Mouse (Mus musculus) CD4-positive helper T cell, adult 2 months (primary cell): ENCODE results near the gene Gm47985.

ENCODE experiments used
- DNase-seq: peaks from one replicate; pipeline ENCODE4 v3.0.0-alpha.2; 2012; ENCODE audit warnings: low read depth, missing footprints, low spot score

Gene Gm47985

DNA sequence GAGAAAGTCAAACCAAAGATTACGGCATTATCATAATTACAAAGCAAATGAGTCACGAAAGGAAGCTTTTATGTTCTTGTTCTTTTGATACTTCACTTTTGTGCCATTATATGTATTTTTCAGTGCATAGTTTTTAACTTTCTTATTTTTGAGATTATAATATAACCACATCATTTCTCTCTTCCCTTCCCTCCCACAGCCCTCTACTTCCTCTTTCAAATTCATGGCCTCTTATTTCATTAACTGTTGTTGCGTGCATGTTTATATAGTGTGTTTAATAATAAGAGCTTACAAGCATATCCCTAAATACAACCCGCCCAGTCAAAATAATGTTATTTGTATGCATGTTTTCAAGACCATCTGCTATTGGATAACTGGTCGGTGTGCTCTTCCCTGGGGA, 36.7 kb downstream of the Gm47985 start:
- no peak for DNase-seq

- no peak for DNase-seq
These were observed 37.8 kb downstream of the Gm47985 start for GRCm38 (mm10) chr1:151220098-151220497.

DNA sequence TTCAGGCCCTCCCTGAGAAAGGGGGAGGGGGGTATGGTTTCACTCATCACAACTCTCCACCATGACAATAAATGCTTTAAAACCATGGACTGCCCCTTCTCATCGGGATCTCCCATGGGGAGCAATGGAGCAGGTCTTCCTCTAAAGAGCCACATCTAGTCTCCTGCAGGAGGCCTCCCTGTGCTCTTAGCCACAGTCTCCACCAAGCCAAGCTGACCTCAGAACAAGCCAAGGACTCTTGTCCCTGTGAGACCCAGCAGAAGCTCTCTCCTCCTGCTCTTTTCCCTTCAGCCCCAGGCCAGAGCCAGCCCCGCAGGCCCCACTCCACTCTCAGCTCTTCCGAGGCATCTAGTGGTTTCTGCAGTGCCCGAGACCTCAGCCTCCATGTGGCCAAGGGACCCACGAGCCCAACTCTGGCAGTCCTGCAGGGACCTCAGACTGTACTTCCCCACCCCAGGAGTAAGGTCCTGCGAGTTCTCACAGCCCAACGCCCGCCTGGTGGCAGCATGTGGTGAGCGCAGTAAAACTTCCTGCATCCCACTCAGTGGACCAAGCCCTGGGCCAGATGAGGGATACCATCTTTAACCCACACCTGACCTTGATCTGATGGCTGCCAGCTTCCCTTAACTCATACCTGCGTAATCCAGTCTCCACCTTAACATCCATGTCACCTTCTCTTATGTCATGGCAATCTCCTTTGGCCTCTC, 40.4 kb downstream of the Gm47985 start:
- DNase-seq, result no peak

DNA sequence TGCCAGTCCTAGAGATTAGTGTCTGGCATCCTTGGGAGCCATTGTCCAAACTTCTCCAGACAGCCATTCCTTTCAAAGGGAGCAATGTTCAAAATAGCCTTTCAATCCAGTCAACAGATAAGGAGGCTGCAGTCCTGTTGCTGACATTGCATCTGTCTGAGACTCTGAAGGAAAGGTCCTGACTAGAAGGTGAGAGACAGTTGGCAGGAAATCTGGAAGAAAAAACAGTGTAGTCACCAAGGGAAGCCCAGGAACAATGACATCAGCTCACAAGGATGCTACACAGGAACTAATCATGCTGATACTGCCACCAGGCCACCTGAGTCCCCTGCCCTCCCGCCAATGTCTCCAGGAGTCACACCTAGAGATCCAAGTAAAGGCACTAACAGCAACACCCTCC, 41.0 kb downstream of the Gm47985 start:
- no peak for DNase-seq

GRCm38 (mm10) chr1:151224536-151224935, 42.2 kb downstream of the Gm47985 start:
- DNase-seq, result no peak

DNA sequence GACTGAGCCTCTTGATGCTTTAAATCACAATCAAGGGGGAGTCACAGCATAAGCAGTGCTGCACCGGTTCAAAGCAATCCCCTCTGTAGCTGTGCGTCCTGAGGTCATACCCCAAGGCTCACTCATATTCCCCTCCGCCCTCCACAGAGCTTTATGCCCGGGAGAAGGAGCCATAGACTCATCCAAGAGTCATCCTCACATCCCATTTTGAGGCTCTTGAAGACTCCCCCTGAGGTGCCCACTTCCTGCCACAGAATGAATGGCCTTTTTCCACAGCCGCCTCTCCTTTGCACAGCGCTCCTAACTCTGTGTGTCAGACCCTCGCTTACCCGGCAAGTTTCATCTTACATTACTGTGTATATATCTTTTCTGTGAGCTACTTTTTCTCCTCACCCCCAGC, 45.2 kb downstream of the Gm47985 start:
- DNase-seq, result no peak

DNA sequence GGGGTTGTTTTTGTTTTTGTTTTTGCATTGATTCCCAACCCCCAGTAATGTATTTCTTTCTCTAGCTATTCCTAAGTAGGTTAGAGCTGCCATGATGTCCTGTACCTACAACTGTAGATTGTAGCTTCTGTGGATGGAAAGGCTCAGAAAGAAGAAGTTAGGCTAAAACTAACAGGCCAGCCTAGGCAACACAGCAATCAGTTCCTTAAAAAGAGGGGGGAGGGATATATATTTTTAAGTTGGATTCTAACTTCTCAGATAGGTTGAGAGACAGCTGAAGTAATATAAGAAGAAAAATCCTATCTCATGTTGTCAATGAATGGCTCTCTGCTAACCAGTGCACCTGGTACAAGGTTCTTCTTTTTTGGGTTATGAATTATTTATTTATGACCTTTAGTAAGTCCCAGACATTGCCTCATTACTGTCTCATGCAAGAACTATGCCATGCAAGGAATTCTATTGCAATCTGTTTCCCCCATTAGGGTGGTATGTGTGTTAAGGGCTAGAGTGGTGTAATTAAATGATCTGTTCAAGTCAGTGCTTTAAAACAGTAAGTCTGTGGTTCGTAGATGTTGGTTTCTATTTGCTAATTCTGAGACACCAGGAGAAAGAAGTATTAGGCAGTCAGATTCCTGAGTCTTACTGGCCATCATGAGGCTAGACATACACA, 46.1 kb downstream of the Gm47985 start:
- no peak for DNase-seq

GRCm38 (mm10) chr1:151232346-151232745, 50.0 kb downstream of the Gm47985 start:
- DNase-seq, result no peak

DNA sequence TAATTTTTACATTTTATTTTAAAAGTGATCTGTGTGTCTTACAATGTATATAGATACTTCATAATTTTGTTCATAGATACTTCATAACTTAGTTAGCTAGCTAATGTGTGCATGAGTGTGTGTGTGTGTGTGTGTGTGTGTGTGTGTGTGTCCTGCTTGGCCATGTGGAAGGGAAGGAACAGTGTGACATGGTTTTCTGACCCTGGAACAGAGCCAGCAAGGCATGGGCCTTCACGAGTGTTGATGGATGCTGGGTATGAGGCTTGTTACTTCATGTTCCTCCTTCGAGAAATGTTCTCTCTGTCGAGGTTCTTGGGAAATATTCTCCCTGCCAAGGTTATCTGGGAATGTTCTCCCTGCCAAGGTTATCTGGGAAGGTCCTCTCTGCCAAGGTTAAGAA, 51.4 kb downstream of the Gm47985 start:
- no peak for DNase-seq
